Mouse (Mus musculus): Measurements from ENCODE around the gene Ppp1r16b.
A peak's percentile ranks its signal among the peaks of the same experiment; 100 is the strongest.

The Ppp1r16b gene

GRCm38 (mm10) chr2:158768350-158768749 lies 103.2 kb downstream of the Ppp1r16b start:
- DNase-seq (ENCODE audit: low spot score): no peak

- DNase-seq (ENCODE audit: low spot score): no peak
Observed at GRCm38 (mm10) chr2:158768771-158769170, 103.6 kb downstream of the Ppp1r16b start.

DNA sequence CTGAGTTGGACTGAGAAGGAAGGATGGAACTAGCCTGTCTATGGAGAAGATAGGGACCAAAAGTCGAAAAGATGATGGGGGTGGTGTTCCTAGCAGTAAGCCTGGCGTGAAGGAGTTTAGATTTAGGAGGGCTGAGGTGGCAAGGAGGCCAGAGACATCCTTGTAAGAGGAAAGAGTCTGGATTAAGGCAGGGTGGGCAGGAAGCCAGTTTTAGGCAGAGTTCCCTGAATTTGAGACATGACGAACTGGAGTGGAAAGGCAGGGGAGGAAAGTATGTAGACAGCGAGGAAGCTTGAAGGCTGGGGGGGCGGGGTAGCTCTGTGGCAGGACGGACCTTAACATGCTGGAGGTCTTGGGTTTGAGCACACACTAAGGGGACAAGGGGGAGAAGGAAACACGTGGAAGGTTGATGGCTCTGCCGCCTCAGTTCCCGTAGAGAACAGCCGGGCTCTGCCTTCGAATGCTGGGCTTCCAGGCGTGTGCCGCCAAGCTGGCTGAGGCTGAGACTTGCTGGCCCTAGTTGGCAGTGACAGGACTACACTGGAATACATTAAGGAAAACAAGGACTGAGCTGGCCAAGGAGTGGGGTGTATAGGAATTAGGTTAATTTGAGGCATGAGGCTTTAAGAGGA lies 105.0 kb downstream of the Ppp1r16b start:
- no peak for DNase-seq (ENCODE audit: low spot score)

DNA sequence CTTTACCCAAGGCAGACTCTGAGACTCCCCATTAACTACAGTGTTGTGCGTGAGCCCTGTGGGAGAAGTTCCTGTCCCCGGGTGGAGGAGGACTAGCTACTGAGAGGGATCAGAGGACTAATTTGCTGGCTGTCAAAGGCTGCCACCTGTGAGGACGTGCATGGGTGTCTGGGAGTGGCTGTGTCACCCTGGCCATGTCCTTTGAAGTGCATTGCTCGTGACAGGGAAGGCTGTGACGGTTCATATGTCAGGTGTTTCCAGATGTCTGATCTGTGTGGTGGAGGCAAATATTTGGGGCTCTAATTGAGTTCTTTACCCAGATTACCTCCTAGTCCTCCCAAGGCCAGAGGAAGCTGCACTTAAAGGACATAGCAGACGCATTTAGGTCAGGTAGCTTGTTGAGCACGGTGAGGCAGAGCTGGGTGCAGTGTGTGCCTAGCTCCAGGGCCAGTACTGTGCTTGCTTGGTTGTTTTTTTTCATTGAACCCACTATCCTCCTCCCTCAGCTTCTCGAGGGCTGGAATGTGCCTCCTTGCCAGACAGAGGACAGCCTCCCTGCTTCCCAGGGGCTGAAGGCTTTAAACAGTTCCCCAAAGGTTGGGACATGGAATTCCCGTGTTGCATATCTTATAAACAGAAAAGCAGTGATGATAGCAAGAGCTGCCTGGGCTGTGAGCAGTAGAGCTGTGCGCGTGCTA lies 106.0 kb downstream of the Ppp1r16b start:
- no peak for DNase-seq (ENCODE audit: low spot score)

GRCm38 (mm10) chr2:158772808-158773207 lies 107.6 kb downstream of the Ppp1r16b start:
- DNase-seq (ENCODE audit: low spot score): no peak

DNA sequence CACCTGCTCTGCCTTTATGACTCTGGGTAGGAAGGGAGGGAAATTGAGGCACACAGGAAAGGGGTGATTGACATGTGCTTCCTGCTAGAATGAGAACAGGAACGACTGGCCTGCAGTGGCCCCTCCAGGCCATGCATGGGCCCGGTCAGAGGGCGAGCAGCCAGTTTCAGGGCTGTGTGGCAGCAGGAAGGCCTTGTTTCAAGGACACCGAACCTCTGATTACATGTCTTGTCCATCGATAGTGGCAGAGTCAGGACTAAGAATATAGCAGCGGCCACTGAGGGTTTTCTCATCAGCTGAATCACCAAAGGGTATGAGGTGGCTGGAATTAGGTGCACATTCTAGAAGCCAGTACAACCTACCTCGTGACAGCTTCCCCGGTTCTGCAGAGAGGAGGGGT lies 109.7 kb downstream of the Ppp1r16b start:
- DNase-seq (ENCODE audit: low spot score): peak; percentile 42

- DNase-seq (ENCODE audit: low spot score): no peak
Observed at GRCm38 (mm10) chr2:158776716-158777115, 111.5 kb downstream of the Ppp1r16b start.

DNA sequence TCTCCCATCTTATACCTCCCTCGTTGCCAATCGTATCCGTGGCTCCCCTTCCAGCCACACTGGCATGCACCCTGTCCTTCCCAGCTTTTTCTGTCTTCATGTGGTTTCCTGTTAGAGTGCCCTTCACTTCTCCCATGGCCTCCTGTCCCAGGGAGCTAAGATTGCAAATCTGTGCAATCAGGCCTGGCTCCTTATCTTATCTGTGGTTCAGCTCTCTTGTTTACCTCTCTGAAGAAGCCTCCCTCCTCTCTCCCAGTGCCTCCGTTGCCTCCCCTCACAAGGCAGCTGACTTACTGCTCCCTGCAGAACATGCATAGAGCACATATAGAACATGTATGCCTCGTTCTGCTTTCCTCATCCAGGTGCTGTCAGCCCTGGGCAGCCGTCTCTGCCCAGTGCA lies 112.3 kb downstream of the Ppp1r16b start:
- peak; percentile 58 for DNase-seq (ENCODE audit: low spot score)

DNA sequence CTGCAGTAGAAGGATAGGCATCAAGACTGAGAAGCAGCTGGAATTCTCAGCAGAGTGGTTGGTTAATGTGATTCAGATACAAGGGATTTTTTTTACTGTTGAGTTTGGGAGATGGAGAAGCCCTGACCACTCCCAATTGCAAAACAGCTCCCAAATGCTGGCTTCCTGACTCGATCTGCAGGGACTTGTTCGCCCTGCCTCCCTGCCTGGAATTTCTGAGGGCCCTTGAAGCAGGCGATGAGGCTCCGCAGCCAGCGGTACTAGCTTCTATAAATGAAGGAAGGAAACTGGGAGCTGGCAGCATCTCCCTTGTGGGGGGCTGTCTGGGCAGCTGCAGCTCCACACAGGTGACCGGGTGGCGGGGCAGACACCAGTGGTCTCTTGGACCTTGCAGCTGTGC lies 113.2 kb downstream of the Ppp1r16b start:
- DNase-seq (ENCODE audit: low spot score): no peak

- no peak for DNase-seq (ENCODE audit: low spot score)
Observed at GRCm38 (mm10) chr2:158781126-158781525, 115.9 kb downstream of the Ppp1r16b start.

DNA sequence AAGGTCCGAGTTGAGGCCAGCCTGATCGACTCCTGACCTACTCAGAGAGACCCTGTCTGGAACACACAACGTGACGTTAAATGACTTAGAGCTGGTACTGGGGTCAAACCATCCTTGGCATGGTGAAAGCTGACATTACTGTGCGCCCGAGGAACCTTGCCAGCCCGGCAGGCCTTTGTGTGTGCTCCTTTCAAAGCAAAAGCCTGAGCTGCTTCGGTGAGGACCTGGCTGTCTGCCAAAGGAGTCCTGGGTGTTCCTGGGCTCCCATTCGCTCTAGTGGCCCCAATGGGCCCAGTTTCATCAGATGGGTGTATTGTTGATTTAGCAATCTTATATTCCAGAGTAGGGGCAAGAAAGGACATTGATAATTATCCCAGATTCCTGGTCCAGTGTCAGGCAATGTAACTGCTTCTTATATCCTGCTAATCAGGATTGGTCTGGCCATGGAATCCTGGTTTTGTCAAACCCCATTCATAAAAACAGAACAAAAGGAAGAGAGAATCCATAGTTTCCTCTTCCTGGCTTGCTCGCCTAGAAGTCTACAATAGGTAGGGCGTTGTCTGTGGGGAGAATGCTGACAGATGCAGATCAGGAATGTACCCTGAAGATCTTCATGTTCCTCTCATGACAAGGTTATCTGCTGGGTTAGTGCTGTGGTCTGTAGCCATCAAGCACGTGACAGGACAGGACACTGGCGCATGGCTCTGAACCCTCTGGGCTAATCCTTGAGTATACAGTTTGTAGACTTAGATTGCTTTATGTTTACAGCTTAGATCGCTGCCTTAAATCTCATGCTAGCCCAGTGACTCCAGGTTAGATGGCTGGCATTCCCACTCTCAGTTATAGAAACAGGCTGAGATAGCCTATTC lies 122.0 kb downstream of the Ppp1r16b start:
- no peak for DNase-seq (ENCODE audit: low spot score)

DNA sequence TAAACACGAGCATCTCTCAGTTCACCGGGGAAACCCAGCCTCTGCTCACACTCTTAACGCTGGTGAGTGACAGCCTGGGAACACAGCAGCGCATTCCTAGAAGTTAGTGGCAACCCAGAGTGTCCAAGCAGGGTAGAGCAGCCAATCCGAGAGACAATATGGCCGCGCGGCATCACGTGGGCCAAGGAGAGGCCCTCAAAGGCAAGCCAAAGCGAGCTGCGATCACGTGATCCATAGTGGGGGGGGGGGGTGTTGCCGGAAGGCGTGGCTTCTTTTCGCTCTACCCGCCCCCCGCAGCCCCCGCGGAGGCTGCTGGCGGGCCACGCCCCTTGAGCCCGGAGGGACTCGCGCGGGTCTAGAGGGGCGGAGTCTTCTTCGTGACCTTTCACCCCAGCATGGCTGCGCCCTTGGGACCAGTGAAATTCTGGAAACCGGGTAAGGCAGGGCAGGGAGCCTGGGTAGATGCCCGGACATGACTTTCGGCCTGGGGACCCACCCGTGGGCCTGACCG lies 129.4 kb downstream of the Ppp1r16b start, which contains the start of gene Dhx35:
Gene Dhx35 (plus strand): TSS at position 314 of the 511 bp plus-strand sequence.
- peak; percentile 91 for DNase-seq (ENCODE audit: low spot score)

DNA sequence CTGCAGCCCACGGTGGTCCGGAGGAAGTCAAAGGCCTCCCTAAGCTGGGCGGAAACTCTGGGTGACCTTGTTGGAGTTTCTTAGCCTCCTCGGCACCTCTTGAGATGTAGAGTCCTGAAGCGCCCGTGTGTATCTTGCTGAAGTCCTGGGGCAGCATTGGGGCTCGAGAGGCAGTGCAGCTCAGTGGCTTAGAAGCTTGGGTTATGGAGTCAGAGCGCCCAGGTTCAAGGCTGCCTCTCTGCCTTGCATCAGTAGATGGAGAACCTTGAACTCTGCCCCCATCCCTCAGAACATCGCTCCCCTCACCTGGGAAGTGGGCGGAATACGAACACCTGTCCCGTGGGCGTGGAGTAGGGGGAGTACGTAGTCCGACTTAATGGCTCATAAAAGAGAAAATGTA lies 129.8 kb downstream of the Ppp1r16b start:
- no peak for DNase-seq (ENCODE audit: low spot score)

DNA sequence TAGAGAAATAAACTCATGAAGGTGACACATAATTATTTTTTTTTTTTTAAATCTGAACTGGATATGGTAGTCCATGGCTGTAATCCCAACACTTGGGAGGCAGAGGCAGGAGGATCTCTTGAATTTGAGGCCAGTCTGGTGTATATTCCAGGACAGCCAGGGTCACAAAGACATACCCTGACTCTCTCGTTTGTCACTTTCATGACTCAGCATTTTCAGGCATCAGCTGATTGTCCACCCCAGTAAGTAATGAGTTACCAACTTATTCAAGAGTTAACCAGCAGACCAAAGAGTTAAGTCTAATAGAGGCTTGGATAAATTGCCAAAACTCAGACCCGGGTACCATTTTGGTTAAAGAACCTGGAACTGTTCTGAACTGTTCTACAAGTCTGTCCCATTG lies 130.7 kb downstream of the Ppp1r16b start:
- DNase-seq (ENCODE audit: low spot score): no peak

GRCm38 (mm10) chr2:158799328-158799727 lies 134.1 kb downstream of the Ppp1r16b start:
- DNase-seq (ENCODE audit: low spot score): no peak

GRCm38 (mm10) chr2:158800788-158801187 lies 135.6 kb downstream of the Ppp1r16b start:
- DNase-seq (ENCODE audit: low spot score): no peak

- no peak for DNase-seq (ENCODE audit: low spot score)
Observed at GRCm38 (mm10) chr2:158803575-158803974, 138.4 kb downstream of the Ppp1r16b start.

- DNase-seq (ENCODE audit: low spot score): no peak
Observed at GRCm38 (mm10) chr2:158815686-158816085, 150.5 kb downstream of the Ppp1r16b start.

All from ovary, adult 18-20 months (tissue).